Mouse (Mus musculus): ENCODE measurements at regions not wholly inside any gene's neighbourhood (a gene's known extent, or its start where the extent isn't known, plus 50 kb on each side); places are given as distances from the start of the nearest gene placed in this dataset.

- dilution Hi-C loops (cut with MboI; ENCODE audit: extremely low pct_ligation_motif_present, extremely low pct_unique_long_range_greater_than_20kb, low sequenced_read_pairs), result no loop called here
- H3K27me3 ChIP-seq (replicated peaks), result no peaks in the 10 kb centered on the region
Measured at GRCm38 (mm10) chr1:76246181-76246796, 700.2 kb downstream of the Slc4a3 start.

GRCm38 (mm10) chr1:76247126-76247525, 701.1 kb downstream of the Slc4a3 start:
- H3K9me3 ChIP-seq (replicated peaks; ENCODE audit: low read length), result no peaks in the 10 kb centered on the region
- no peaks in the 10 kb centered on the region for H3K27me3 ChIP-seq (replicated peaks)
- H3K9ac ChIP-seq (ENCODE audit: insufficient read depth, low read depth), result no peak overlapping the region
- dilution Hi-C loops (cut with MboI; ENCODE audit: extremely low pct_ligation_motif_present, extremely low pct_unique_long_range_greater_than_20kb, low sequenced_read_pairs) (no loop called here), in situ Hi-C loops (cut with MboI; ENCODE audit: low pct_ligation_motif_present, low pct_unique_long_range_greater_than_20kb, low sequenced_read_pairs) (no loop called here)
- no peak for TF ChIP-seq MAZ (IDR thresholded peaks at IDR 0.05; ENCODE audit: low read depth, low read length)
- no peaks in the 10 kb centered on the region for H3K36me3 ChIP-seq (replicated peaks in 1 of 2; ENCODE audit: control insufficient read depth in 1 of 2, insufficient read depth in 1 of 2, low read length in 1 of 2)
- no peak overlapping the region for H3K4me3 ChIP-seq (replicated peaks in 1 of 3; ENCODE audit: low read depth in 2 of 3, low read length in 2 of 3, poor library complexity in 1 of 3)
- no peak for DNase-seq (ENCODE audit: extremely low read depth)
- H3K79me2 ChIP-seq (replicated peaks; ENCODE audit: control insufficient read depth, extremely low read depth, insufficient read depth, poor library complexity, severe bottlenecking), result no peaks in the 10 kb centered on the region
- no peak overlapping the region for H3K27ac ChIP-seq (ENCODE audit: insufficient read depth, low read depth)
- peaks cover 0 to 5% of the 10 kb centered on the region in 2 experiments; a peak in 1 of 4 replicates for H3K4me1 ChIP-seq (ENCODE audit: control insufficient read depth in 1 of 2, insufficient read depth in 2 of 2)
- no peak overlapping the region for H3K4me2 ChIP-seq (ENCODE audit: insufficient read depth, low read depth, poor library complexity, severe bottlenecking)

More at GRCm38 (mm10) chr1:76246181-76246796, 700.2 kb downstream of the Slc4a3 start:
- TF ChIP-seq GABPA (IDR thresholded peaks at IDR 0.05; ENCODE audit: insufficient replicate concordance, low read depth, low read length) (no peak), TCF12 (IDR thresholded peaks at IDR 0.05; ENCODE audit: low read depth, low read length) (no peak), POLR2A (IDR thresholded peaks at IDR 0.05; ENCODE audit: low read depth, low read length) (no peak), E2F4 (IDR thresholded peaks at IDR 0.05; ENCODE audit: insufficient replicate concordance, low read depth, low read length) (no peak), MAFK (IDR thresholded peaks at IDR 0.05; ENCODE audit: insufficient replicate concordance, low read length) (no peak), RAD21 (IDR thresholded peaks at IDR 0.05; ENCODE audit: low read depth, low read length) (no peak), TBP (conservative IDR thresholded peaks at IDR 0.05; ENCODE audit: low read depth, low read length) (no peak), PAX5 (IDR thresholded peaks at IDR 0.05; ENCODE audit: low read length) (no peak), ZMIZ1 (IDR thresholded peaks at IDR 0.05; ENCODE audit: low read depth, low read length) (no peak)
- Histone ChIP-seq H3K9me3 (replicated peaks; ENCODE audit: low read length) (no peaks in the 10 kb centered on the region), H3K79me2 (replicated peaks; ENCODE audit: control insufficient read depth, extremely low read depth, insufficient read depth, poor library complexity, severe bottlenecking) (no peaks in the 10 kb centered on the region), H3K4me3 (replicated peaks in 1 of 3; ENCODE audit: low read depth in 2 of 3, low read length in 2 of 3, poor library complexity in 1 of 3) (no peak overlapping the region), H3K9ac (ENCODE audit: insufficient read depth, low read depth) (no peak overlapping the region), H3K4me1 (ENCODE audit: control insufficient read depth in 1 of 2, insufficient read depth in 2 of 2) (peaks cover 0 to 6% of the 10 kb centered on the region in 2 experiments; a peak in 1 of 4 replicates), H3K4me2 (ENCODE audit: insufficient read depth, low read depth, poor library complexity, severe bottlenecking) (no peak overlapping the region), H3K36me3 (replicated peaks in 1 of 2; ENCODE audit: control insufficient read depth in 1 of 2, insufficient read depth in 1 of 2, low read length in 1 of 2) (no peaks in the 10 kb centered on the region), H3K27ac (ENCODE audit: insufficient read depth, low read depth) (no peak overlapping the region)
- in situ Hi-C loops (cut with MboI; ENCODE audit: low pct_ligation_motif_present, low pct_unique_long_range_greater_than_20kb, low sequenced_read_pairs), result no loop called here
- DNase-seq (ENCODE audit: extremely low read depth), result no peak

- H3K36me3 ChIP-seq (replicated peaks in 1 of 2; ENCODE audit: control insufficient read depth in 1 of 2, insufficient read depth in 1 of 2, low read length in 1 of 2), result no peaks in the 10 kb centered on the region
- no peak overlapping the region for H3K9ac ChIP-seq (ENCODE audit: insufficient read depth, low read depth)
- H3K4me1 ChIP-seq (ENCODE audit: control insufficient read depth in 1 of 2, insufficient read depth in 2 of 2), result peaks cover 0 to 11% of the 10 kb centered on the region in 2 experiments; a peak in 2 of 4 replicates
- no peak overlapping the region for H3K4me2 ChIP-seq (ENCODE audit: insufficient read depth, low read depth, poor library complexity, severe bottlenecking)
- no peaks in the 10 kb centered on the region for H3K9me3 ChIP-seq (replicated peaks; ENCODE audit: low read length)
- H3K27me3 ChIP-seq (replicated peaks), result no peaks in the 10 kb centered on the region
- TF ChIP-seq ZNF384 (IDR thresholded peaks at IDR 0.05; ENCODE audit: low read depth, low read length) (no peak), PAX5 (IDR thresholded peaks at IDR 0.05; ENCODE audit: low read length) (no peak), JUND (conservative IDR thresholded peaks at IDR 0.05; ENCODE audit: low read depth, low read length) (no peak), ELF1 (IDR thresholded peaks at IDR 0.05; ENCODE audit: low read depth, low read length) (no peak), ZC3H11A (IDR thresholded peaks at IDR 0.05; ENCODE audit: low read depth, low read length) (no peak), MYC (IDR thresholded peaks at IDR 0.05; ENCODE audit: low read depth, low read length) (no peak), RAD21 (IDR thresholded peaks at IDR 0.05; ENCODE audit: low read depth, low read length) (no peak), NRF1 (IDR thresholded peaks at IDR 0.05; ENCODE audit: low read depth, low read length) (no peak)
- H3K27ac ChIP-seq (ENCODE audit: insufficient read depth, low read depth), result no peak overlapping the region
- H3K4me3 ChIP-seq (replicated peaks in 1 of 3; ENCODE audit: low read depth in 2 of 3, low read length in 2 of 3, poor library complexity in 1 of 3), result no peak overlapping the region
- no peak for DNase-seq (ENCODE audit: extremely low read depth)
- in situ Hi-C loops (cut with MboI; ENCODE audit: low pct_ligation_motif_present, low pct_unique_long_range_greater_than_20kb, low sequenced_read_pairs) (no loop called here), dilution Hi-C loops (cut with MboI; ENCODE audit: extremely low pct_ligation_motif_present, extremely low pct_unique_long_range_greater_than_20kb, low sequenced_read_pairs) (no loop called here)
- no peaks in the 10 kb centered on the region for H3K79me2 ChIP-seq (replicated peaks; ENCODE audit: control insufficient read depth, extremely low read depth, insufficient read depth, poor library complexity, severe bottlenecking)
Measured at GRCm38 (mm10) chr1:76258217-76258616, 712.2 kb downstream of the Slc4a3 start.

All from CH12.LX (cell line).